Mouse (Mus musculus) inflammation-experienced regulatory T-cells, adult 6 months (primary cell): ENCODE measurements around the gene Camk1g. TPM values are rescaled to one million over a fixed set of nuclear protein-coding genes. Genes with fewer than 3 reads are reported as not detected.
A peak's percentile ranks its signal among the peaks of the same experiment; 100 is the strongest.

Experiments used
- ATAC-seq: one replicate; pipeline ENCODE4 v1.8.0; 2017
- polyA plus RNA-seq, 3 experiments: library from polyadenylated mRNA; unstranded; fragments of 100-300 nt; shearing (Covaris generic); gene quantifications; one replicate each; pipeline ENCODE4 v1.2.1; 2017

Camk1g gene
- polyA plus RNA-seq, result not detected

DNA sequence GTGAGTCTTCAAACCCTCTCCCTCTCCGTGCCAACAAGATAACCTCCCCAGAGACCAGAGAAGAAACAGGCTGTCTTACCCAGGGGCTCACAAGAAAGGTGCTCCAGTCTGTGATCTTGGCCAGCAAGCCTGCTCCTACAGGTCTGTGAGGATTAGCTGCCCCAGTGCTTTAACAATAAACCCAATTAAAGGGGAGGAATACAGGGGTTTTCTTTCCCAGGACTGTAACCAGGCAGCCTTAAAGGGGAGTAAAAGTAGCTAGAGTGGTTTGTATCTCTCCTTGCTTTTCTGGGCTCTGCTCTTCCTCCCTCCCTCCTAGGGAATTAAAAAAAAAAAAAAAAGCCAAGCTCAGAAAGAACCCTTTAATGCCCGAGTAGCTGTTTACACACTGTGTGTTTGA is at the start of gene Camk1g:
Camk1g (minus strand) TSS at position 203 of the 400 bp plus-strand sequence.
- no peak for ATAC-seq

DNA sequence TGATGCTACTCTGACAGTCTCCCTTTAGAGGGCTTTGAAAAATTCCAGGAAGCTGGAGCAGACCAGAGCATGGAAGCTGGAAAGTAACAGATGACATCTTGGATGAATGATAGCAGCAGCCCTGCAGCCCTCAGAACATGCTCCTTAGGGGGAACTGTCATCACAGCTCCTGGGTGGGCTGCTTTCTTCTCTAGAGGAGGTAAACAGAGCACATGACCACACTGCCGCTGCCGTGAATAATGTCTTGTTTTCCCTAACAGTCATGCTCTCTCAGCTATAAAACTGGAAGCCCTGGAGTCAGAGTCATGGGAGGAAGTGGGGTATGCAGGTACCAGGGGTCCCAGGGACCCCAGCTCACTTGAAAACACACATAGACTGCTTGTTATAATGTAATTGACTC is 49.1 kb upstream of the Camk1g start:
- ATAC-seq, result no peak

DNA sequence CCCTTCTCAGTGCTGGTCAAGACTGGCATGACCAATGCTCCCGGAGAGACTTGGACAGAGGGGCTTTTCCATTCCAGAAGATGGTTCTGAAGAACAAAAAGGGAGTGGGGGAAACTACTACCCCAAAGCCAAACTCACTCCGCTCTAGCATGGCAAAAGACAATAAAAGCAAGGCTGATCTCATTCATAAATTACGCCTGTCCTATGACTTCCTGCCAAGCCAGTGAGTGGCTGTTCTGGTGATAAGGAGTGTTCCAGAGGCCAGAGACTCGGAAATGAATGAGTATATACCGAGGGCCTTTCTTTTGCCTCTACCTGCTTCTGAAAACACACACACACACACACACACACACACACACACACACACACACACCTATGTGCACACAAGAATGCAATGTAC is 48.6 kb upstream of the Camk1g start:
- no peak for ATAC-seq

DNA sequence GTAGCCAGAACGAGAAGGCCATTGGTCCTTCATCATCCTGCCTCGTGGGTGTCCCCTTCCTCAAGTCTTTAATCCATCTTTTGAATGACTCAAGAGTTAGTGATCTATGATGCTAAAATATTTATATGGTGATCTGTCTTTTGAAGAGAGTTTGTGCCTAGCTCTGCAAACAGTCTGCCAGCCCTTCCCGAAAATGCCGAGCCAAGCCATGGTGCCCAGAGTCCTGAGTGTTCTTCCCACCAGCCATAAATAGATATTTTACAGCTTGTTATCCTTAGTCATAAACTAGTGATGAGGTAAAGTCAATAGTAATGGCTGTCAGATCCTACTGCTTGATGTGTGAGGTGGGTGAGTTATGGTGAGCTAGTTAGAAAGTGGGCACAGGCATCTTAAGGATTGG is 44.0 kb upstream of the Camk1g start:
- no peak for ATAC-seq

DNA sequence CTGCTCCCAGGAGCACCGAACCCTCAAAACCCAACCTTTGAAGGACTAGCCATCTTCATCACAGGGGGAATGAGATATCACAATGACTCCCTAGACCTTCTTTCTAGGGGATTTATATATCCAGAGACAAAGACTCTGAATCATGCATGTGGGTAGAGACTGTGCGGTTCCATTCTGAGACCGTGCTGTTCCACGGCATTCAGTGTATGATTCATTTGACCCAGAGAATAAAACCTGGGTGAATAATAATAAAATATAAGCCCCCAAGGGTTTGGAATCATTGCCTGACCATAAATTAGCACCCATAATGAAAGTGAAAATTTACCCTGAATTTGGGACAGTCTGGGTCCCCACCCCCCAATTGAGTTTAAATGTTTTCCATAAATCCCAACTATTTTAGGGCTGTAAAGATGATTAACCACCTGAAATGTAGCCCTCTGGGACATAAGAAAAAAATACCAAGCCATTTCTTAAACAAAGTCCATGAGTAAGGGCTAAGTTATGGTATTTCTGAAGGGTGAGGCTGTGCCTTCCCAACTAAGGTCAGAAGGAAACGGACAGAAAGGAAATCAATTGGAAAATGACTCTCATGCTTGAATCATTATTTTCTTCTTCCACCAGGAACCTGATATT is 43.4 kb upstream of the Camk1g start:
- ATAC-seq, result no peak

DNA sequence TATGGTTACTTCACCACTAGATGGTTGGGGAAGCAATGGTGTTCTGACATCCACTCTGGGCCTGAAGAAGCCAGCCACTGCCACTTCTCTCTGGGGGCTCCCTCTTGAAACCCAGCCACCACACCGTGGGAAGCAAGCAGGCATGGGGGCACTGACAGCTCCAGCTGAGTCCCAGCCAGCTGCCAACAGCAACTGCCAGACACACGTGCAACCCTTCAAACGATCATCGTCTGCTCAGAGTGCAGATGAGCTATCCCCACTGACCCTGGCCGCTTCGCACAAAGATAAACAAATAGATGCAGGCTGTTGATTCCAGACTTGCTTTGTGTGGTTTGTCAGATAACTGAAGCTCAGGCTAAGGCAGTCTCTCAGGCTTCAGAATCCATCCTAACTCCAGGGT is 37.4 kb upstream of the Camk1g start:
- ATAC-seq, result no peak

DNA sequence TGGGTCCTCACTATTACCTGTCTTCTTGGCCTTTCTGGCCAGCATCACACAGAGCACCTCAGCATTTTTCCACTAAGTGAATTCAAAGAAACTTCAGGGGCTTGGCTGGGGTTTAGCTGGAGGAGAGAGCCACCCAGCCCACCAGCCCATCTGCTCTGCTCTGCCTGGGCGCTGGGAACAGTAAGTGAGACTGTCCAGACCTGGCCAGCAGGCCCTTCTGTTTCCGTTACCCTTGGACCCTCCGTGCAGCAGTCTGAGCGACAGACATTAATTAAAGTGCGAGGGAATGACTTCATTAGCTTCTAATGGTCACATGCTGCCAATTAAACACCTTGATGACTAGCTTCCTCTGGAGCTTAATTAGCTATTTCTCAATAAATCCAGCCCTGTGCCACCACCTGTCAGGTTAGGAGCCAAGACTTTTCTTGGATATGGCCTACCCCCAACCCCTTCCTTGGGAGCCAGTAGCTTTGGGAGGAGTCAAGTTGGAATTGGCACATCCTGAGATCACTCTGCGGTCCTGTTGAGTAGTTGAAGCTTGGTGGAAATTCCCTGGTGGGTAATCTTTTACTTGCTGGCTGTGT is 36.1 kb upstream of the Camk1g start:
- no peak for ATAC-seq

DNA sequence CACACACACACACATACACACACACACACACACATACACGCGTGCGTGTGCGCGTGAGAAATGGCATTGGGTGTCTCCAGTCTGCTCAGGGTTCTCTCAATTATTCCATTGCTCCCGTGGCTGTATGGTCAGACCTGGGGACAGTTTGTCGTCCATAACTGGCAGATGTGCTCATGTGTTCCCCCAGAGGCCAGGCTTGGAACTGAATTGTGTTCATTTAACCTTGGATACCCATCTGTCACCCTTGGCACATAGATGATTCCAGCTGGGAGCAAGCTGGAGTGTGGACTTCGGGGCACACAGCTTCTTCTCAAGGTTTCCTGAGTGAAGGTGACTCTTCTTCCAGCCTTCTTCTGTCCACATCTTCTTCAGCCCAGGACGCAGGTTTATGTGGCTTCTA is 31.6 kb upstream of the Camk1g start:
- no peak for ATAC-seq

DNA sequence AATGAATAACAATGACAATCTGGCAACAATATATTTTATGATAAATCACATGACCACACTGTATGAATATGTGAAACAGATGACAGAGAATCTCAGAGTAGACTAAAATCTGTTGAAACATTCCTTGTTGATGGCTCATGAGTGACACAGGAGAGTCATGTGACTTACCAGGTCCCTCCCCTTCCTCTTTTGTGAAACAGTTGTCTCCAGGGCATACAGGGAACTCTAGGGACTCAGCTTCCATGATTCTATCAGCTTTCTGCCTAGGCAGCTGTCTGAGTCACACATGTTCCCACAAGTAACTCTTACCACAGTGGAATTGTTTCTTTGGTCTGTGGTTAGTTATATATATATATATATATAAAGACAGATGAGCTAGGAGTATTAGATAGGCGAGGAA is 30.2 kb upstream of the Camk1g start:
- no peak for ATAC-seq

DNA sequence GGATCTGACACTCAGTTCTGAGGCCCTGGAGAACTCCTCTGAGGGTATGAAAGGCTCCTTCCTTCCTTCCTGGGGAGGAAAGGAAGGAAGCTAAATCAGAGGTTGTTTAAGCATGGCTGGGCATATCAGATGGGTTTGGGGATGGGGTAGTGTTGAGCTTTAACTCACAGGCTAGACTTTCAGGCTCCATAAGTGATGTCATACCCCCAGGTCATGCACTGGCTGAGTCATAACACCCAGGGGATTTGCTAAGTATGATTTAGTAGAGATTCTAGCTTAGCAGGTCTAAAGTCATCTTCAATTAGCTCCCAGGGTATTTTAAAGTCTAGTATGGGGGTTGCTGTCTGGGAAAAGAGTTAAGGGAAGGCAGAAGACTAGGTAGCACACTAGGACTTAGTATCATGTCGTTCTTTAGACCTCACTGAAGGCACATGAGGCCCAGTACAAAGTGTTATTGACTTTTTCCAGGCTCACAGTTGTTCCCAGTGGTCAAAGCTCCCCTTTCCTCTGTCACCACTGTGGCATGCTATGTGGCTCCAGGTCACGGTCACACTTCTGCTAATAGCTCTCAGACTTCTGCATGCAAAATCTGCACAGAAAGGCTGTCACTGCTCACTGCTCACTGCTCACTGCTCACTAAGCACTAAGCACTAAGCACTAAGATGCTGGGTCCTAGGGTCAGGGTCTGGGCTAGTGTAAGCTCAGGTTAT is 28.8 kb upstream of the Camk1g start:
- ATAC-seq, result no peak

DNA sequence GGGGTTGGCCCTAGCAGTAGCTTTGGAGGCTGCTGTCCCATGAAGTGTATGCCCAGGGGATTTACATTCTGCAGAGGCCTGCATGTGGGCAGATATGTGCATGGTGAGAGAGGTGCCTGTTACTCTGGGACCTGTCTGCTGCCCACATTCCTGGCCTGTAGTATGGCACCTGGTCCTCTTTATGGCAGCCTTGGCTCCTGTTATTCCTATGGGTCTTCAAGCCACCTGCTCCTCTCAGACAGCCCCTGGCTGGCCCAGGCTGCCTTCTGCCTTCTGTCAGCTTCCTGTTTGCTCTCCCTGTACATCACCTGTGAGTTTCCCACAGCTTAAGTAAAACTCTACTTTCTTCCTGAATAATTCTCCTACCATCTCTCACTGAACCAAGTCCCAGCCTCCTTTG is 27.0 kb upstream of the Camk1g start:
- no peak for ATAC-seq

DNA sequence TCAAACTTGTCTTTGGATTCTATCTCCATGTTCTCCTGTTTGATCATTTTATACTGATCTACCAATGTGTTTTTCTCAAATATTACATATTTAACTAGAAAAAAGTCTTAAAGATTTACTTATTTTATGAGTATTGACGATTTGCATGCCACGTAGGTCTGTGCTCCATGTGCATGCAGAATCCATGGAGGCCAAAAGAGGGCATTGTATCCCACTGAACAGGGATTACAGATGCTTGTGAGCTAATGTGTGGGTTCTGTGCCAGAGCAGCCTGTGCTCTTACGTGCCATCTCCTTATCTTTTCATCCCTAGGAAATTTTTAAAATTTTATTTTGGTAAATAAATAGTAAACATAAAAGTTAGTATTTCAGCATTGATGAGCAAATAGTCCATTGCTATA is 22.2 kb upstream of the Camk1g start:
- no peak for ATAC-seq

DNA sequence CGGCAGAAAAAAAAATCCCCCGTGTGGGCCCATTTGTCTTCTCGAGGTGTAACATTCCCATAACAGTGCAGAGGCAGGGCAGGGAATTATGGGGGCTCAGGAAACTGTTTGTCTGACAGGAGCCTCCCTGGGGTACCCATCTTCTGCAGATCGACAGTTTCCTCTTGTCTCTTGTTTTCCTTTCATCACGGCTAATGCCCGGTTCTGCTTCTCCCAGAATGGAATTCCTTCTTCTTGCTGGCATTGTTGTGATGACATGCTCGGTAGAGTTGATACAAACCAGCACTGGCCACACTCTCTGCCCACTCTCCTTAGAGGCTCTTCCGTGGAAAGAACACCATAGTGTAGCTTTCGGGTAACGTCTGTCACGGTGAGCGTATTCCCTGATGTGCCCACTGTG is 19.9 kb upstream of the Camk1g start:
- no peak for ATAC-seq

DNA sequence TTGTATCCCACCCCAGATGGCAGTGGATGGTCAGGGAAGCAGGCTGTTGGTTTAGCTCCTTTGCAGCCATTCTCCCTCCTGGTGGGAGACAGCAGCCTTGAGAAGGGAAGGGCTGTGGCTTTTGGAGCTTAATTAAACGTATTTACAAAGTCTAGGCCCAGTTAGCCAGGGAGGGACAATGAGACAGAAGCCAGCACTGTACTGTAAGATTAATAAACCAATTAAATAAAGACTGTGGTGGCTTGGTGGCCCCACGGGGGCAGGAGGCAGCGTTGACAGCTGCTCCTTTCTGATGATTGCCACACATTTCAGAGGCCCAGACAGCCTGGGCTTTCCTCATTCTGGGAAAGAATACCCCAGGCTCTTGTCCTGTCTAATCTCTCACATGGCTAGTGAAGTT is 19.4 kb upstream of the Camk1g start:
- ATAC-seq, result no peak

DNA sequence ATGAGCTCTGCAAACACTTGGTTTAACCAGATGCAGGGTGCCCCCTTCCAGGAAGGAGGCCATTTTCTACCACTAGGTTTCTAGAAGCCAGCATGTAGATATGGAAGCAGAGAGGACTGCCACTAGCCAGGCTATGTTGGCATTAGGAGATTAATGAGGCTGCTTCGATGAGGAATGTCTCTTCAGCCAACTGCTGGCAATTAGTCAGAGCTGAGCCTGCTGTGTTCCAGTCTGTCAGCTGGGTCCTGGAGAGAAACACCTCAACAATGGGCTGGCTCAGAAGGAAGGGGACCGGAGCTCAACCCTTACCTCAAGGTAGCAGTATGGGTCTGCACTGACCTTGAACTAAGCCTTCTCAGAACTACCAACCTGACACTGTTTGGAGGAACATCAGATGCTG is 17.1 kb upstream of the Camk1g start:
- ATAC-seq, result no peak

DNA sequence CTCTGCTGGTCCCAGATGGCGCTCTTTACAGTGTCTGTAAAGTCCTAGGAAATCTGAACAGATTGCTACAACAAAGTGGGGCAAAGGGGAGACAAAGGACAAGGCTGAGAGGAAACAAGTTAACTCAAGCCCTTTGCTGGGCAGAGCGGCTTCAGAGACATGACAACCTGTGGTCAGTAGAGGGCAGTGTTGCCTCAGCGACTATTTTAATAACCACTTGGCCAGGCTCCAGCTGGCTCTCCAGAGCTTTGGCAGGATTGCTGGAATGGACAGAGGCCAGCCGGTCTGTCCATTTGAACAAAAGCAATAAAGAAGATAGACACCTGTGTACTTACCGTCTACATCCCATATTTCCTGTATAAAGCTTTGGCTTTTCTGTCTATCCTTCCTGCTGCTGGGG is 16.0 kb upstream of the Camk1g start:
- no peak for ATAC-seq

DNA sequence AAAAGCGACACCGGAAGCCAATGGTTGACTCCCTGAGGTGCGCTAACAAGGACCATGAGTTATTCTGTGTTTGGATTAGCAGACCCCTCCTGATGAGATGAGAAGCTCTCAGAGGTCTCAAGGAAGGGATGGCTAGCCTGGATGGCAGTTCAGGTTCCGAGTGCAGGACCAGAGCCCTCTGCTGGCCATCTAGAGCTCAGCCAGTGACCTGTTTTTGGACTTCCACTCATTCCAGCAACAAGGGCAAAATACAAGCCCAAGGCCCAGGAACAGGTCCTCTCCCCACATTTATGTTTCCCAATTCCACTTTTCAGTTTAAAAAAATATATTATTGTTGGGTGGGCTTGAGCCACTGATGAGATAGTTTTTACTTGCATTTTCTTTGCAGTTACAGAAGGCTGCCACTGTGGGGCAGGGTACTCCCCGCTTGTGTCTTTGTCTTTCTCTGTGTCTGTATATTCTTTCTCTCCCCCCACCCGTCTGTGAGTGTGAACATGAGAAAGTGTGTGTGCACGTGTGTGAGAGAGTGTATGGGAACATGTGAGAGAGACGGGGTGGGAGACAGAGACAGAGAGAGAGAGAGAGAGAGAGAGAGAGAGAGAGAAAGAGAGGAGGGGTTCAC is 12.9 kb upstream of the Camk1g start:
- peak; percentile 68 for ATAC-seq

DNA sequence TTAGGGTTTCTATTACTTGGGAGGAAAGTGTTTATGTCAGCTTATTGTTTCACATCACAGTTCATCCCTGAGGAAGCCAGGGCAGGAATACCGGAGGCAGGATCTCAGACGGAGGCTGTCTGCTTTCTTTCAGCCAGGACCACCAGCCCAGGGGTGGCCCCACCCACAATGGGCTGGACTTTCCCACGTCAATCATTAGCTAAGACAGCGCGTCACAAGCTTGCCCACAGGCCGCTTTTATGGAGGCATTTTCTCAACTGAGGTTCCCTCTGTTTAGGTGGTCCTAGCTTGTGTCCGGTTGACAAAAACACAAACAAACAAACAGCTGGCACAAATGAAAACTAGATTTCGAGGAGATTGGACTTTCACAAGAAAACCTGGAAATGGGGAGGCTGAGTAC is 12.3 kb upstream of the Camk1g start:
- peak; percentile 55 for ATAC-seq

DNA sequence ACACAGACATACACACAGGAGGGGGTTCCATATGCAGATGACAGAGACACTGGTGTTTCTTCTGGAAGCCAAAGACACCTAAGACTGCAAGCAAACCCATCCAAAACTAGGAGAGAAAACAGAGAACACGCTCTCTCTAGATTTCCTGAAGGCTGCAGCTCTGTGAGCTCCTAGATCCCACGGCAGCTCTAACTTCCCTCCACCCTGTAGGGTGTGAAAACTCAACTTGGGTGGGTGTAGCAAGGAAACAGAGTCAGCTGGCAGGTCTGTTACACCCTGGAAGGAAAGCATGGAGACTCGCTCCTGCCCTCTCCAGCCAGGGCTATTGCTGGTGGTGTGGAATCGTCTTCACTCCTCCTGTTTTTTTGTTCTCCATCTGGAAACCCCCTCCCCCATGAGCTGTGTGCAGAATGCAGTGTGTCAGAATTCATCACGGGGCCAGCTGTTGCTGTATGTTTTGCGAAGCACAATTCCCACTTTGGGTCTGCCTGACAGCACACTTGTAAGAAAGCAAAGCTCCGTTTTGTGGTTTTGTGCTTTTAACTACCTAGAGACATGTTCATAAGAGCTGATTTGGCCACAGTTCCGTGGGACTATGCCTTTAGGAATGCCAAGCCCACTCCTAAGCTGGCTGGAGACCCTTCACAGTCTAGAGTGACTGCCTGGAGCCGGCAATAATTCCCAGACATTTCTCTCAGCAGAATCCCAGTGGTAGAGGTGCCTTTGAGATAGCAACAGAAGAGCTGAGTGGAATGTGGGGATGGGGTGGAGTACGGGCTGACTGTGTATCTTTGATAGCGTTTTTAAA is 11.7 kb upstream of the Camk1g start:
- ATAC-seq, result no peak

DNA sequence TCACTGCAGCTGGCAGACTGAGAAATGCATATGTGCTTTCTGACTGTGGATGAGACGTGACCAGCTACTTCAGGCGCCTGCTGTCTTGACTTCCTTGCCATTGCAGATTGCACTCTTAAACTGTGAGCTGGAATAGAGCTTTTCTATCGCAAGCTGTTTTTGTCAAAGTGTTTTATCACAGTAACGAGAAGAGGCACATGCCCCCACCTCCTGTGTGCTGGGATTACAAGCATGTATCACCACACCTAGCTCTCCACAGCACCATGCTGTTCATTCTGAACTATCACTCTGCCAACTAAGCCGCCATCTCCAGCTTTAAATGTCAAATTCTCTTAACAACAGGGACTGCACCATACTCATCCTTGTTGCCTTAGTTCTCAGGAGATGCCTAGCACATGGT is 10.8 kb upstream of the Camk1g start:
- no peak for ATAC-seq

DNA sequence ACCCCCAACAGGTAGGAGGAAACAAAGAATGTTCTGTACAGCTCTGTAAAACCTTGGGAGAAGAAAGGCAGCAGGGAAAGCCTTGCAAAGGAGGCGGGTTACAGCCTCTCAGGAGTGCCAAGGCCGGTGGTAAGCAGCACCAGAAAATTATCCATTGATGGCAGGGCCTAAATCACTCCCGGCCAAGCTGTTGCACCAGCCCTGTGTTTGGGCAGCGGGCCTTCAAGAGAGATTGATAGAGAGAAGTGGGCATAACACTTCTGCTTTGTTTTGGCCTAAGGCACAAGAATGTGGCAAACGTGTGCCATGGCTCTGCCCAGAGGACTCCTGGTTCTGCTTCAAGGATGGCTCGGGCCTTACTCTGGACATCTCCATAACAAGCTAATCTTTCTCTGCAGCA is 9.5 kb upstream of the Camk1g start:
- ATAC-seq, result no peak

DNA sequence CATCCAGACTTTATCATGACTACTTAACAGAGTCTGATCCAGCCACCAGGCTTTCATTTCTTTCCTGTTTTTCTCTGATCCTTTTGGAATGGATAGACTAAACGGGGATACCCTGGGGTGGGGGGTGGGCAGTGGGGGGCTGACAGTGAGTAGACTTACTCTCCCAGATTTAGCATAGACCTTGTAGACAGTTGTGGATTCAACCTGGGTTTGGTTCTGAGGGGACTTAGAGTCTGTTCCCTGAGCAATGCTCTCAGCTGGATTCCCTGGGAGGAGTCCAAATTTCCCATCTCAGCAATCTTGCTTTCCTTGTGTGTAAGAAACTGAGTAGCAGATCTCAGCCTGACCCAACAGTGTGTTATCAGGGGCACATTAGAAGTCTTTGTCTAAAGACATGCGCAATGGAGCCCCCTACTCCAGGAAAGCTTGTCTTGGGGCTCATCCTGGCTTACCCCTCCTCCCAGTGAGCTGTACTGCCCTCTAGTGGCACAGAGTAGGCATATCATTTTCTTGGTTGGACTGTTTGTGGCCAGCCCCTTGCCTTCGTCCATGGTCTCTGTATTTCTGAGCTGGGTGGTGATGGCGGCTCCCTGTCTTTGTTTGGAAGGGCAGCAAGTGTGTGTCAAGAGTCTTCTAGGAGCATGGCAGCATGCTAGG is 6.5 kb upstream of the Camk1g start:
- ATAC-seq, result peak; percentile 77
